Mouse (Mus musculus): Measurements from ENCODE around the gene Smurf2.

DNA sequence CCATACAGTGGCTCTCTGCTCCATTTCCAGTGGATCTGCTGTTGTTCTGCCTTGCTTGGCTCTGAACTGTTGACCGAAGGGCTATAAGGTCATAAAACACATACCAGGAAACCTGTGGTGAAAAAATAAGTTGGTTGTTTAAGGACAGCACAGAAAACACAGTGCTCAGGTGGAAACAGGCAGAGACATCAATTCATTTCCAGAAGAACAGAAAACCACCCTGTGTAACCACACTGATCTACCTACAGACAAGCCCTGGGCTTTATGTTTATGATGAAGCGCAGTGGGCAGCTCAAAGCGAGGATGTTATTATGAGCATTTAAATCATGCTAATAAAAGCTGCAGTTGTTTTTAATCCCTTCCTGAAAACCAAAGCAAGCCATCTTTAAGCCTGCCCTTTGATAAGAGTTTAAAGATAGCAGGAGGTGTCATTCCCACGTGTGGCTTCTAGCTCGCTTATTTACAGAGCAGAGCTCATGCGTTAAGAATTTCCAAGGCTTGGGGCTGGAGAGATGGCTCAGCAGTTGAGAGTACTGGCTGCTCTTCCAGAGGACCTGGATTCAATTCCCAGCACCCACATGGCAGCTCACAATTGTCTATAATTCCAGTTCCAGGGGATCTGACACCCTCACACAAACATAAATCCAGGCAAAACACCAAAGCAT, 38.0 kb upstream of the Smurf2 start:
- no peak for TF ChIP-seq CTCF (IDR thresholded peaks at IDR 0.05)
- no peak for TF ChIP-seq POLR2A (IDR thresholded peaks at IDR 0.05; ENCODE audit: insufficient read depth, low read depth, low read length)
